Mouse (Mus musculus): Measurements from ENCODE around the gene Xrra1.

The Xrra1 gene

DNA sequence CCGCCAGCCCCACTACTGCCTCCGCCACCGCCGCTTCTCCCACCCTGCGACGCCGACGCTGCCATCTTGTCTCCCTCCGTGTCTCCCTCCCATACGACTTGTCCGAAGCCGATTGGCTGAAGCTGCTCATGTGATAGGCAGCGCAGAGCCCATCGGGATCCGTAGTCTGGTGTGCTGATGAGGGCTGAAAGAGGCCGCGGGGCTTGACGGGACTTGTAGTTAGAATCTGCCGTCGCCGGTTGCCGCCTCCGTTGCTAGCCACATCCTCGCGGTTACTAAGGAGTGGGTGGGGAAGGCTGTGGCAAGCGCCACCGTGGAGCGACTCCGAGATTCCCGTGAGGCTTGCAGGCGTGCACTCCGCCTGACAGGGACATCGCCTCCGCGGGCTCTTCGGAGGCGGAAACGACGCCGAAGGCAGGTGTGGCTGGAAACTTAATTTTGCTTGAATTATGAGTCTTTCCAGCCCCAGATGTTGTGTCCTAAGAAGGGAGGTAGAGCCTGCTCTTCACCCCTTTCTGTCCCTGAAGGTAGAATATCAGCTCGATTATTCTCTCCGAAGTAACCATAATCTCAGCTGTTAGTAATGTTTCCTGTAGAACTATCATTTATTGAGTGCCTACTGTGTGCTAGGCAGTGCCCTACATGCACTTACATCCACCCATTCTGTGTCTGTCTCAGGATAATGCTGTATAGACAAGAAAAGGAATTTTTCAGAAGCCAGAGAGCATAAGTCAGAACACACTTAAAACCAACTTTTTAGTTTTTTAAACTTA, at the start of gene Xrra1:
Xrra1 (plus strand) TSS at position 304 of the 773 bp plus-strand sequence.
- peak; percentile 99 for DNase-seq

DNA sequence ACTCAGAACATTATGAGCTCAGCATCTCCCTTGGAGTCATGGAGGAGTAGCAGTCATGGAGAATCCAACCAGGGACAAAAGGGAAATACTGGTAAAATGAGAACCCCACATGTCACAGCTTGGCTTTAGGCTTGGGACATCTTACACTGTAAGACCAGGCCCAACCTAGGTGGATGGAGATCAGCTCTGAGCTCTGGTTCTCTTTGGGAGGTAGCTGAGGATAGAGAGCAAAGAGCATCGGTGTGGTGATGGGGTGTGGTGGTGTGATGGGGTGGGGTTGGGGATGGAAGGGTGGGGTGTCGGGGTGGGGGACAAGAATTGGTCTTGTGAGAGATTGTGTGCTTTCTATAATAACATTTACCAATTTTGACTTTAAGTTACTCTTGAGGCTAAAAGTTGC, 48.1 kb upstream of the Xrra1 start:
- no peak for DNase-seq

DNA sequence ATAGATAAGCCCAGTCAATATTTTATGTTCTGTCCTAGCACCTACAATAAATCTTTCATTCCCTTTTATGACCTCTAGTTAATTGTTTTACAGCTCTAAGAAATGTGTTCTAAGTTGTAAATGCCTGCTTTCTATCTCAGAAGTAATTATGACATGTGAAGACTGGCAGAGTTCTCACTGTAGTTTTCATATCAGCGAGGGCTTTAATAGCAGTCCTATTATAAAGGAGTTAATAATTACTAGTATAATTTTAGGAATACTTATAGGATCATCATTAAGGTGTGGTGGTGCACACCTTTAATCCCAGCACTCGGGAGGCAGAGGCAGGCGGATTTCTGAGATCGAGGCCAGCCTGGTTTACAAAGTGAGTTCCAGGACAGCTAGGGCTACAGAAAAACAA, 47.3 kb upstream of the Xrra1 start:
- DNase-seq: no peak

DNA sequence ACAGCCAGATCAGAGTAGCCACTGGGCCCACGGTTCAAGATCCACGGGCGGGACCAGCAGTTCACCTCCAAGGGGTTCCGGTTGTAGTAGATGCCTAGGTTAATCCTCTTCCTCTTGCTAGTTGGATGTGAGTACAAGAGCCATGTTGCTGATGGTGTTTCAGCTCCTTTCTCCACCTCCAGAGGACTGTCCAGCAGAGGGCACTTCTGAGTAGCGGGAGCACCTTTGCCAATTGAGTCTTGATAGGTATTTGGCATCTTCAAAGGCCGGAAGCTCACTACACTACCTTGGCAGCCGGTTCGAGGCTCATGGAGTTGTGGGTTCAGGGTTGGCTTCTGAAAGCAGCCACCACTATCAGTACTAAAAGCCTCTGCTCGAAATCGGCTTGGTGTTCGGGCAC, 45.5 kb upstream of the Xrra1 start:
- peak; percentile 50 to 58 for DNase-seq

DNA sequence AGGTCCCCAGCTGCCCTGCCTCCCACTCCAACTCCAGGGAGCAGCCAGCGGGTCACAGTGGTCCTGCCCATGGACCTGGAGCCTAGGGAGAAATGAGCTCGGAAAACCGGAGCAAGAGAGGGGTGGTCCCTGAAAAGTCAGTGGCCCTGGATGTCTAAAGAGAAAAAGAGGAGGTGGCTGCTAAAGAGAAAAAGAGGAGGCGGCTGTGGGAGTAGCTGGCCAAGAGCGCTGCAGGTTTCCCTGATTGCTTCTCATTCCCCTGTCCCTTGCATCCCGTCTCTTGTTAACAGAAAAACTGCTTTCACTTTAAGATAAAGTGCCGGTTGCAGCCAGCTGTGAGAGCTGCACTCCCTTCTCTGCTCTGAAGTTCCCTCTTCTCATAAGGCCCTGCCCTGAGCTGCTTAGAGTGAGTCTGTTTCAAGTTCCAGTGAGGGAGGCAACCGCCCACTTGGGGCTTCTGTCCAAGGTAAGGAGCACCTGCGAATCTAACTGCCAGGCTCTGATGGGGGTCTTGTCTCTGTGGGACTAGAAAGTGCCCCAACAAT, 40.7 kb upstream of the Xrra1 start:
- DNase-seq: peak; percentile 38 to 54

DNA sequence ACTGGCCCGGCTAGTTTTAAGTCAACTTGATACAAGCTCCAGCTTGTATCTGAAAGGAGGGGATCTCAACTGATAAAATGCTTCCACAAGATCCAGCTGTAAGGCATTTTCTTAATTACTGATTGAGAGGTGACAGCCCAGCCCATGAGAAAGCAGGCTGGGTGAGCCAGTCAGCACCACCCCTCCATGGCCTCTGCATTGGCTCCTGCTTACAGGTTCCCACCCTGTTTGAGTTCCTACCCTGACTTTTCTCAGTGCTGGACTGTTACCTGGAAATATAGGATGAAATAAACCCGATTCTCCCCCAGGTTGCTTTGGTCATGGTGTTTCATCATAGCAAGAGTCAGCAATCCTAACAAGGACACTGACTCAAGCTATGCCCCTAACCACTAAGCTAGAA, 37.0 kb upstream of the Xrra1 start:
- DNase-seq: no peak

DNA sequence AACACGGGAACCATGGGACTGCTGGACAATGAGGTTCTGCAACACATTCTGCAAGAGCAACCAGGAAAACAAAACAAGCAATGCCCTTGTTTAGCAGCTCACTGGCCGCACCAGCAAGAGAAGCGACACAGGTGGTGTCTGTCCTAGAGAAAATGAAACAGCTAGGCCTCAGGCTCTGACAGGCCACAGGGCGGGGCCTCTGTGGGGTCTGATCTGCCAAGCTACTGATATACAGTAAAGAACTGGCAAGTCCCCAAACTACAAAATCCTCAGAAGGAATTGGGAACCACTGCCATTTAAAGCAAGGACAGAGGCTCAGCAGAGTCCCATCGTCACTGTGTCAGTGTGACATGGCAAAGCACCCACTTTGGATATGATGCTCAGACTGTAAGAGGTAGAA, 36.5 kb upstream of the Xrra1 start:
- no peak for DNase-seq

DNA sequence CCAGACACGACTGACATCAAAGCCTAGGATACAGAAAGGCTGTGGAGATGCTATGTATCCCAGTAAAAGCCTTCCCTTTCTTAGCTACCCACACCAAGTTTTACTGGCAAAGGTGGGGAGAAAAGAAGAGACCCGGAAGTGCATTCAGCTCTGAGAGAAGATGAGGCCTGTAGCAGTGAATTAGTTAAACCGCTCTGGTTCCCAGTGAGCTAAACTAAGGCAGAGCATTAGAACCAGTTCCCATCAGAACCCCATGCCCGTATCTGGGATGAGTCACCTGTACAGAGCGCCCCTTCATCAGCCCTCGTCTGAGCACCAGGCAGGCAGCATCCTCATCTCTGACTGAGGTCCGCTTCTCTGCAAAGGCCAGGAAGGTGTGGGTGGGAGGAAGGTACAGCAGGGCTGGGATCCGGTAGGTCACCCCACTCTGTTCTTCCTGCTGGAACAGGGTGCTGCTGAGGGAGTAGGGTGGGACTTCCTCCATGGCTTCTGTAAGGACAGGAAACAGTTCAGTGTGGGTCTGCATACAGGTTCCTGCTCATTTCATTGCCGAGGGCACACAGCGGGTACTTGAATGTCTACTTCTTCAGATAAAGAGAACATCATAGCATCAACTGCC, 35.8 kb upstream of the Xrra1 start:
- no peak for DNase-seq

DNA sequence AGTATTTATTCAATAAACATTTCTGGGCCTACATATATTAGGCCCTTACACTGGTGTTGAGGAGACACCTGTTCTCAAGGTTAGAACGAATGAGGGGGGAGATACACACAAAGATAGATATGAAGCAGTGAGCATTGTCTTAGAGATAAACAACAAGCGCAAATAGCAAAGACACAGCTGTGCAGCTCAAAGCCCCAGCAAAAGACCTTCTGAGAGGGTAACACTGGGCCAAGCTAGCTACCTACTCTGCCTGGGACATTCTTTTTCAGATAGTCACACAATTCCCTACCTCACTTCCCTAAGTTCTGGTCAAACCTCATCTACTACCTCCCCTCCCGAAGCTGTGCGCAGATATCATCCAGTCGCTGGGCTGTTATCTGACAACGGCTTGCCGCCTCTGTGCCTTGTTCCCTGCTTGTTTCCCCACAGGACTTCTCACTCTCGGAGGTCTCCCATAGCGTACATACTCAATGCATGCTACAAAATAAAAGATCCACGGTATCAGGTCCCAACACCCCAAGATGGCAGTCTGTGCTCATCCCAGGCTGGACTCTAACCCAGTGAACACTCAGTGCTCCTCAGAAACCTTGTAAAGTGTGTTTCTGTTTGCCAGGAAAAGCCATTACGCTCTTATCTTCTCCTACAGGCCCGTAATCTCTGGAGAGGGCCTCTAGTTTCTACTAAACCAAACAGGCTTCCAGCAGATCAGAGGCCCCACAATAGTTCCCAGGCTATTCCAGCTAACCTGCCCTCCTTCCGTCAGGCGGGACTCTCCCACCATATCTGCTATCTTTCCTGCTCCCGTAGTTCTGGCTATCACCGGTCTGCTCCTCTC, 34.0 kb upstream of the Xrra1 start:
- no peak for DNase-seq

DNA sequence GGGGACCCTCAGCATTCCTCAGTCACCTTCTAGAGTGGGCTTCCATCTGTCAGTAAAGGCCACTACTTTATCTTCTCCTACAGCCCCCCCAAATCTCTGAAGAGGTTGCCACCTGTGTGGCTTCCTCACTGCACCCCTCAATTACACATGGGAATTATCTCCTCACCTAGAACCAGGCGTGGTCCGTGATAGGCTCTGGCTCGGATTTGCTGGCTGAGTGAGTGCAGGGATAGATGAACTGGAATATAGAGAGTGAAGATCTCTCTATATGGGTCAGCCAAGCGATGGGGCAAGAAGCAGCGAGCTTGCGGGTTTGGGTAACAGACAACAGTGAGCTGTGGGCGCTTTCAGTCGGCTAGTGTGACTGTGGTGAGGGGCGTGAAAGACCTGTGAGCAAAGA, 33.4 kb upstream of the Xrra1 start:
- DNase-seq: no peak

DNA sequence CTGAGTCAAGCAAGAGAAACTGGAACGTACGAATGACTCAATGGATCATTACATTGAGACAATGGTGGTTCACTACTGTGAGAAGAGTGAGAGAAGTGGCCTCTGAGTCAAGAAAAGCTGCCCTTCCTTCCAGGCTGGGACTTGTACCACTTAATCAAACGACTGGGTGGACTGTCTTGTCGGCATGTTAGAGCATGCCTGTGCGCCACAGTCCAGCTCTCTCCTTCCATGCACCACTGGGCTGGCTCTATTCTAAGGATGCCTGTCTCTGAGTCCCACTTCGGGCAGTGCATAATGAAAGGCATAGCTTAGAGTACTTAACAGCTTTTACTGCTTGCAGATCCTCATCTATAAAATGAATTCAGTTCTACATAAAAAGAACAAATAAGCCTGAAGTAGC, 32.8 kb upstream of the Xrra1 start:
- DNase-seq: no peak

DNA sequence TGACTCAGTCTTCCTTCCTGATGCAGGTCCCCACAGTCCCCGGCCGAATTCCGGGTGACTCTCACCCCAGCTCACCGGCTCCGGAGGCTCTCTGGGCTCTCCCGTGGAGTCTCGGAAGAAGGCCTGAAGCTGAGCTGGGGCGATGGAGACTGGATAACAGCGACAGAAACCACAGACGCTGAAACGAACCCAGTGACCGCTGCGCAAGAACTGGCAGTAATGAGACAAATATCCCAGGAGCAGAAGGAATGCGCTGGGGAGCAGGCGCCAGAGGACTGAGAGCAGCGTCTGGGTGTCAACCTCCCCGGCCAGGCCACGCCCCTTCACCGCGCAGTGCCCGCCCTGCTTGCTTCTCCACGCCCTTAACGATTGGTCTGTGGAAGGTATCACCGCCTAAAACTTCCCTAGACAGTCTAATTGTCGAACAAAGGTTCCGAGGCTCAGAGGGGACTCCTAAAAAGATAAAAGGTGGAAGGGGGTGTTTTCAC, 30.8 kb upstream of the Xrra1 start, which contains the start of gene Neu3:
Neu3 (minus strand) TSS at position 335 of the 488 bp plus-strand sequence.
- DNase-seq: peak; percentile 95 to 97

DNA sequence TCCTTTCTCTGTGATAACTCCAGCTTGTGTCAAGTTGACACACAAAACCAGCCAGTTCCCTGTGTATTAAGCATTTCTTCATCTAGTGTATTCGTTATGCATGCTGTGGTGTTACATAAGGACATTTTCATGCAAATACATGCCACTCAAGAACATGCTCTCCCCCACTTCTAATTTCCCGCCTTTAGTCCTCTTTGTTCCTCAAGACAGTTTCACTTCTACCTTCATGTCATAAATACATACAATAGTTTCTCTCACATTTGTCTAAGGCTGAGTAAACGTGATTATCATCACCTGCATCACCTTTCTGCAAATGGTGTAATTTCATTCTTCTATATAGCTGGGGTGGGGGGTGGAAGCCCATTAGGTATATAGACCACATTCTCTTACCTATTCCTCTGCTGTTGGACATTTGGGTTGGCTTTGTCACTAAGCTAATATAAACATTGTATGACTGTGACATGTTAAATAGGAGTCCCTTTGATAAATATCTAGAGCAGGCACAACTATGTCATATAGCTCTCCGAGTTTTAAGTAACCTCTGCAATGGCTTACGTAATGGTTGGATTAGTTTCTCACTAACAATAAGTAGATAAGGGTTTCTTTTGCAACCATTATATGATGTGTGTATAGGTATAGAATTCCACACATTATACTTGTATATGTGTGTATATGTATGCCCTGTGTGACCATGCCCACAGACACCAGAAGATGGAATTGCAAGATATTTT, 25.6 kb upstream of the Xrra1 start:
- no peak for DNase-seq

DNA sequence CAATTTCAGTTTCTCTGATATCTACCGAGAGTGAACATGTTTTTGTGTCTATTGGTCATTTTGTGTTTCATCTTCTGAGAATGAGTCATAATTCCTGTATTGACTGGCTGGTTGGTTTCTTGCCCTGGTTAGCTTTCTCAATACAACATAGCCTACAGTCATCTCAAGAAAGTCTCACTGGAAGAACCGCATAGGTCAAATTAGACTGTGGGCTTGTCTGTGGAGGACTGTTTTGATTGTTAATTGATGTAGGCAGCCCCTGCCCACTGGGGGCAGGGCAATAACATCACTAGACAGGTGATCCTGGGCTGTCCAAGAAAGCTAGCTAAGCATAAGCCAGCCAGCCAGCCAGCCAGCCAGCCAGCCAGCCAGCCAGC, 25.1 kb upstream of the Xrra1 start:
- DNase-seq: no peak

DNA sequence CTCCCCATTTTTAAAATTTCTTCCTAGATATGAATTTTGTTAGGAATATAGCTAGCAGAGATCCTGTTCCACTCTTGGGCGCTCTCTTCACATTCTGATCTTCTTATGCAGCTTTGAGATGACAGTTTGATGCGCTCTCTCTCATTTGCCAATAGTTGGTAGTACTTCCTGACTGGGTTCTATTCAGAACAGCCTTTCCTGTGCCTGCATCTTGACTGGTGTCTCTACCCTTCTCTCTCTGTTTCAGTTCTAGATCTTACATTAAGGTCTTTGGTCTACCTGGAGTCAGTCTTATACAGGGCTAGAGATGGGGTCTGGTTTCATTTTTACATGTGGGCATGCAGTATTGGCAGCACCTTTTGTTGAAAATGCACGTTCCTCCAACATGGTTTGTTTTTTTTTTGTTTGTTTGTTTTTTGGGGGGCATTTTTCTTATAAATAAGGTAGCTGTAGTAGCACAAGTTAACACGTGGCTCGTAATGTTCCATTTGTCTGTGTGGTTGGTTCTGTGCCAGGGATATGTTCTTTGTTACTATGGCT, 24.5 kb upstream of the Xrra1 start:
- DNase-seq: no peak

DNA sequence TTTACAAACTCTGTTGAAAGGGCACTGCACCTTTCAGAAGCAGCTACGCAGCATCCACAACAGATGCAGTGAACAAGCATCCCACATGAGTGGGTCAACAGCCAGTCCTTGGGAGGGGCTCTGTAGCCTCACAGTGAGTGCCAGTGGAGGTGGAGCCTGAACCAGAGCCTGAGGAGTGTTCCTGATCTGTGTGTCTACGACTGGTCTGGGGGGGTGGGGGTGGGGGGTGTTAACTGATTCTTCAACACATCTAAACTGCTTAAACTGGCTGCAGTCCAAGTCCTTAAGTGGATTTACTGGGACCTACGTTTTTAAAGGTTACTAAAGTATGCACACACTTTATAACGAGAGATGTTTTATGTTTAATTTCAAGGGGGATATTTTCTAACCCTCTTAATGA, 22.1 kb upstream of the Xrra1 start:
- DNase-seq: peak; percentile 32 to 65

DNA sequence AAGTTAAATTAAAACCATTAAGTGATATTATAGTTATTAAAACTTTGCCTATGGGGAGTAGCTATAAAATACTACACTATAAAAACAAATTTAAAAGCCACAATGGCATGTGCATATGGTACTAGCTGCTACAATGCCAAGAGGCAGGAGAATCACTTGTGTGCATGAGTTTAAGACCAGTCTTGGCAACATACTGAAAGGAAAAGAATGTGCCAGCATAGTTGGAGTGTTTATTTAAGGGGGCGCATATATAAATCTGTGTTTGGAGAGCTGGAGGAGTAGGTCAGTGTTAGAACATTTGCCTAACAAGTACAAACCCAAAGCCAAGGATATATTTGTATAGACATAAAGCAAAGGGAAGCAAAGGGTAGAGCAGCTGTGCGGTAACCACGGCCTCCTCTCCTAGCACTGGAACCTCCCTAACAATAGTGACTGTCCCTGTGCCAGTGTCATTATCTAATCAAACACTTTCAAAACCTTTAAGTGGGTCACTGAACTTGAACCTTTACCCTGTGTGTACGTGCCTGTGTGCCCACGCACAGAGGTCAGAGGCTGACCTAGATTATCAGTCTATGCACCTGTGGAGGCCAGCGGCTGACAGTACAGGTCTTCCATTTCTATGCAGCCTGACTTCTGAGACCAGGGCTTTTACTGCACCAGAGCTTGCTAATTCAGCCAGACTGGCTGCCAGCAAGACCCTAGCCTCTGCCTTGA, 21.4 kb upstream of the Xrra1 start:
- peak in 1 of 2 experiments; percentile 45 for DNase-seq

DNA sequence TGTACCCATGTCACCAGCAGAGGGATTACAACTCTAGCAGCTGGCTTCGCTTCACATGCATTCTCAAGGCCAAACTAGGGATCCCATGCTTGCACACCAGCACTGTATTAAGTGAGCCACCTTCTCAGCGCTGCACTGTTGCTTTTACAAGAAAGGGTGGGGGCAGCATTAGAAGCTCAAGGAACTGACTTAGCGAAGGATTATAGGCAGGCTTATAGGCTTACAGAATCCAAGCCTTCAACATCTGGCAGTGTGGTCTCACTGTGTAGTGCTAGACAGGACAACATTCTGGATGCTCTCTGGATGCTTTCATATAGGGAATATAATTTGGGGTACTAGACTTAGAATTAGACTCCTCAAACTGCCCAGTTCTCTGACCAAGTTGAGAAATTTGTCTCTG, 20.7 kb upstream of the Xrra1 start:
- no peak for DNase-seq

DNA sequence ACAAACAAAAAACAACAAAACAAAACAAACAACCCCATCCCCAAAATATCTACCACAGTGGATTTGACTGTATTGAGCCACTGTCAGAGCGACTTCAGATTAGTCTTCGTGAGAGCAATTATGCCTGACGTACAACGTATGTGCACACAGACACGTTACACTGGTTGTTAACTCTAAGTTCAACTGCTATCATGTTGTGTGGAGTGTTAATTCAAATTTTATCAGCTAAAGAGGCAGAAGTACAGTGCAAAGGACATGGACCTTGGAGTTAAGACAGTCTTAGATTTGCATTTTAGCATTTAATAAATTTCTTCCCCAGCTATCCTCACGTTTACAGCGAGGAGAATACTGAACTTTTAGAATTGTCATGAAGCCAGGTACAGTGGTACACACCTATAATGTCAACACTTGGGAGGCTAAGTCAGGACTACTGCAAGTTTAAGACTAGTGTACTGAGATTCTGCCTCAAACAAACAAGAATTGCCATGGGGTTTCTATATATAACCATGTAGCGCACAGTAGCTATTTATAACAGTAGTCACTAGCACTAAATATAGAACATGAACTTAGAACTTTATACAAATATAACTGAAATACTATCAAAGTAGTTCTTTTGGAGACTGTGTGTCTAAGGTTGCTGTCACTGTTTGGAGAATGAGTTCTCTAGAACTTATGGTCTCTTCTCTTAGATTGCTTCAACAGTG, 13.2 kb upstream of the Xrra1 start:
- no peak for DNase-seq

DNA sequence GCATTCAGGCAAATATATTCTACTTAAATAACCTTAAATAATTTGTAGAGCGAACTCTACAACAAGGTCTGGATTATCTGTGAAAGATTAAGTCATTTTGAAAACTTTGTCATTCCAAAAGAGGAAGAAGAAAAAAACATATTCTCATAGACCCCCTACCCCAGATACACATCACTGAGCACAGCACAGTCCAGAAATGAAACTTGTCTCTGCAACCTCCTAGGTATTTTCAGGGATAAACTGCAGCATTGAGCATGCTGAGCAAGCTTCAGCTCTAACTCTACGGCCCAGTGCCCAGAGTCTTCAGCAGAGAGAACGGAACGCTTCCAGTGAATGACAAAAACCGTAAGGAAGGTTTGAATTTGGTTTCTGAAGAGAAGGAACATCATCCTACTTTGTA, 8.4 kb upstream of the Xrra1 start:
- DNase-seq: no peak

DNA sequence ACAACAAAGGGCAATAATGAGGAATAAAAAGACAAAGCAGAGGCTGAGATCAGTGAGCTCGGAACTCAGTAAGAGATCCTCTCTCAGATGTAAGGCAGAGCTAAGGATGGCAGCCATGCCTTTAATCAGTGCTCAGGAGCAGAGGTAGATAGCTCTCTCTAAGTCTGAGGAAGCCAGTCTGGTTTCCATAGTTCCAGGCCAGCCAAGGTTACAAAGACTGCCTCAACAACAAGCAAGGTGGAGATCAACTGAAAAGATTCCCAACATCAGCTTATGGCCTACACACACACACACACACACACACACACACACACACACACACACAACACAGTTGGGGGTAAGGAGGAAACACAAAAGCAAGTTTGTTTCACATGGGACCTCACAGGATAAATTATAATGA, 7.8 kb upstream of the Xrra1 start:
- no peak for DNase-seq

Data from lung, adult 18-20 months (tissue).